Mouse (Mus musculus): ENCODE measurements around the gene Serinc4. TPM values are rescaled to one million over a fixed set of nuclear protein-coding genes. Genes with fewer than 3 reads are reported as not detected.

Serinc4 gene
- polyA plus RNA-seq (2015; fragmentation: Nextera tagmentation; extraction: Ambion mirVana) = 0.07 and 0.30 TPM in 2 replicates

DNA sequence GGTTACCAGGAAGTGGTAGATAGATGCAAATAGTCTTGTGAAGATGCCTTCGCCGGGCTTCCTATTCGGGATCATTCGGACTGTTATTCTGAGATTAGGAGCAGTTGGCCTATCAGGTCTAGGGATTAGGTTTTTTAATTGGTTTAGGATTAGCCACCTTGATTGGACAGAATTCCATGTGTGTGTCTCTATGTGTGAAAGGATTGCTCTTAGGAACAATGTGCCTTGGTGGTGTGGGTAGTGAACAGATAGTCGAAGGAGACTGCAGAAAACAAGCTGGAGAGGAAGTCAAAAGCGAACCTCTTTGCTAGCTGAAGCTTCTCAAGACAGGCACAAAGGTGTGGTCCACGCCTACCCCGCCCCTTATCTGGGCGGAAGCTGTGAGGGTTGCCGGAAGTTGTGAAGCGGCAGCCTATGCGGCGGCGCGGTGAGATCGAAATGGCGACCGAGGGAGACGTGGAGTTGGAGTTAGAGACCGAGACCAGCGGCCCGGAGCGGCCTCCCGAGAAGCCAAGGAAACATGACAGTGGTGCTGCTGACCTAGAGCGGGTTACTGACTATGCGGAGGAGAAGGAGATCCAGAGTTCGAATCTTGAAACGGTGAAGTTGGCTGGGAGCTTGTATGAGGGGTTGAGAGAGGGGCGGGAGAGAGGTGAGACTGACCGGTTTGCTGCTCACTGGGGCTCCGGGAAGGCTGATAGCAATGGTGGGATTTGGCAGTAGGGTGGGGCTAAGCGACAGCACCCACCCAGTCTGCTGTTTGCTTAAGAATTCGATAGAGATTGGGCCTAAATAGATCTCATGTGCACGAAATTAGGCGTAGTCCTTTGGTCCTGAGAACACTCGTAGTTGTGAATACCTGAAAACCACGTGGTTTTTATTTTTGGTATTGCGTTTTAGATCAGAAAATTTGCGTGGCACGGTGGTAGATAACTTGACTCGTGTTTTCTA lies at the start of gene Serinc4:
Gene Serinc4, minus strand, starts transcription at position 90 of the 951 bp plus-strand sequence.

DNA sequence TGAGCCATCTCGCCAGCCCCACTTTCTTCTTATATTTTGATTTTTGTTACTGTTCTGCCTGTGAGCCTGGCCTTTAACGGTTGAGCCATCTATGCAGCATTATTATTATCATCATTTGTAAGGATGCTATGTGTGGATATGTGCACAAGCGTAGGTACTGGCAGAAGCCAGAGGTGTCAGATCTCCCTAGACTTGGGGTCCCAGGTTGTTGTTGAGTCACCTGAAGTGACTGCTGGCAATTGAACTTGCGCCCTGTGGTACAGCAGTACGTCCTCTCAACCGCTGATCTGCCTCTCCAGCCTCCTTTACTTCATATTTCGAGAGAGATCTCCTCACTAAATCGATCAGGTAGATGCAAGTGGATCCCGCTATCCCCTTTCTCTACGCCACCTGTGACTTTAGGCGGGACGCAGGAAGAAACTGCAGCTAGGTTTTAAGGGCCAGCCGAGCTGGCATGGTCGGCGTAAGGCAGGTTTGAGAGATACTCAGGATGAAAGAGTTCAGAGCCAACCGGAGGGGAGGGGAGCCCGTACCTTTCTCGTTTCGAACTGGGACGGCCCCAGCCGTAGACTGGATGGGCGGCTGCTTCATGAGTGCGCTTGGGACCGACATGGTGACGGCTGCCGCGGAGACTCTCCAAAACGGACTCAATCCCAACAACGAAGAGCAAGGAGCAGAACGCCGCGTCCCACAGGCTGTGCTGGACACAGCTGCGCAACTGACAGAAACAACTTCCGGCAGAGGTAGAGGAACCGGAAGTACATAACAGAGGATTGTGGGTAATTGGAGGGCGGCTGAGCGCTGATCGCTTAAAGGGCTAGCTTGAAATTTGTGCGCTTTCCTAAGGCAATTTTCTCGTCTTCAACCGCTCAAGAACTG lies 17.0 kb upstream of the Serinc4 start, which contains the start of gene Mfap1b:
Gene Mfap1b, minus strand, starts transcription at position 767 of the 879 bp plus-strand sequence.

DNA sequence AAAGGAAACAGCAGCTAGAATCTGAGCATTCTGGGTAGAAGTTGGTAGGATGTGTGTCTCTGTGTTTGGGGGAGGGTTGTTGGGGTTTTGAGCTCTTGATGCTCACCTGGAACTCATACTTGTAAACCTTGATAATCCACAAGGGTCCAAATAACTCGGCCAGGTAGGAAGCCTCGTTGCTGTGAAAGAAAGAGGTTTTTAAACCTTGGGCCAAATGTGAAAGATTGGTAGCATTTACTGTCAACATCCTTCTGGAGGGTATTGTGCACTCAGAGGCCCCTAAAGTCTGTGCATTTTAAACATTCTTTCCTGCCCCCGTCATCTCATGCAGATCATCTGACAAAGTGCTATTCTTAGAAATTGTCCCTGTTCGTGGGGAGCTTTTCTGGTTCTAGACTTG lies 3.6 kb downstream of the Serinc4 start, which contains the start of gene Hypk:
Gene Hypk, plus strand, starts transcription at position 301 of the 400 bp plus-strand sequence.

DNA sequence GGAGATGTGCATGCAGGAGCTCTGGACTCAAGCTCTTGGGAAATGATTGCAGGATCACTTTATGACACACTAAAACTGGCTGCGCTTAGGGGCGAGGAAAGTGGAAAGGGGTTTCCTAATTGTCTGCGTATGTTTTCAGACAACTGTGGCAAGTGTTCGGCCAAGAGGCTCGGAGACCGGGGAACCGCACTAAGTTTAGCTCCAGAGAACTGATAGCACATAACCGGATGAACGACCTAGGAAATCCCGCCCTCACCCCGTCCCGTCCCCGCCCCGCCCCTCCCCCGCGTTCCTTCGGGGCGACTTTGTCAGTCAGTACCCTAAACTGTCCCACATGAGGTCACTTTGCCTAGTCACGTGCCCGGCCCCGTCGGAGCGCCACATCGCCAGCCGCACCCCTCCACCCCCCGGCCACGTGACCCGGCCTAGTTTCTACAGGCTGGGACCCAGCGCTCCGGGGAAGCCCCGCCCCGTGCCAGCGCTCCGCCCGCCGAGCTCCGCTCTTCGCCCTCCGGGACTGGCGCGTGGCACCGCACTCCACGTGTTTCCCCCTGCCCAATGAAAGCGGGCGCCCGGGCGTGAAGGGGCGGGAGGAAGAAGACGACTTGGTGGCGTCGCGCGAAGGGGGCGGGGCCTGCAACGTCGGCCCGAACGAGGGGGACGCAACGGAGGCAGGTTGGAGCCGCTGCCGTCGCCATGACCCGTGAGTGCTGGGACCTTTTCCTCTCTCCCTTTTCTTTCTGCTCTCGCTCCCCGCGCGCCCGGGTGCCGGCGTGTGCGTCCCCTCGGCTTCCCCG lies 7.6 kb downstream of the Serinc4 start, which contains the start of gene Serf2:
Gene Serf2, plus strand, starts transcription at position 457 of the 797 bp plus-strand sequence.

DNA sequence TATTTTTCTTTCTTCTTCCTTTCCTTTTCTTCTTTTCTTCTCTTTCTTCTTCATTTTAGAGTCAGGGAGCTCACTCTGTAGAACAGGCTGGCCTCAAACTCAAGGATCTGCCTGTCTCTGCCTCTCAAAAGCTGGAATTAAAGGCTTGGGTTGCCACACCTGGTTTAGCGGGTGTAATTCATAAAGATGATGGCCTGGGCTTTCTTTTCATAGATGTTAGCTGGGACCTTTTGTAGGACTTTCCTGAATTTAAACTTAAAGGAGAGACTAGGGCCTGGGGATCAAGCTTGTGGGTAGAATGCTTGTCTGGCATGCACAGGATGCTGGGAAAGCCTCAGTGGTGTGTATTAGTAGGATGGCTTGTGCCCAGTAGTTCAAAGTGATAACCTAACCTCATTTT lies 12.4 kb downstream of the Serinc4 start, which contains the start of gene Ell3:
Gene Ell3, minus strand, starts transcription at position 101 of the 400 bp plus-strand sequence.

DNA sequence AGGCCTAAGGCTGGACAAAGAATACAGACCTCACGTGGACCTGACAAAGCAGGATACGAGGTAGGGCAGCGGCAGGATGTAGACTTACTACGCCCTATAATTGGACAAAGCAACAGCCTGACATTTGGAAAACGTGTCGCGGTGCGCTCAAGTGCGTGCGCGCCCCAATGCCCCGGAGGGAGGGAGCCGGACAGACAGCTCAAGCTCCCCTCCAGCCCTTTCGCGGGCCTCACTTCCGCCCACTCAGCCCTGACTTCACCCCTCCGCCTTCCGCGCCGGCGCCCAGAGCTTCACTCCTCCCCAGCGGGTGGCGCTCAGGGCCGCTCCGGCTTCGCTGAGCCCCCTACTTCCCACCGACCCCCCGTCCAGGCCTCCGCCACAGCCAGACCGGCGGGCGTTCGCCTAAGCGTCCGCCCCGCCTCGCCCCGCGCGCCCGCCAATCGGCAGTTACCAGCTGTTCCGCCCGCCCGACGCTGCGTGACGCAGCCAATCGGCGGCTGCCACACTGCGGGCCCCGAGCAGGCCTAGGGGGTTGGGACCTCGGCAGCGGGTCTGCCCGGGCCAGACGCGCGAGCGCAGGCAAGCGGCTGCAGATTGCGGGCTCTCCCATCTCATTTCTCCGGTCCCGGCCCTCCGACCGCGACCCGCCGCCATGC lies 43.1 kb downstream of the Serinc4 start, which contains the start of the genes Pdia3 and Catsper2:
Gene Pdia3, plus strand, starts transcription at position 389 of the 656 bp plus-strand sequence.
Gene Catsper2, minus strand, starts transcription at position 406 of the 656 bp plus-strand sequence.

Other genes with a start within 250 kb of the Serinc4 start
- 12.4 and 13.9 TPM in 2 replicates for gene Trp53bp1, start 185.4 kb downstream of the Serinc4 start, polyA plus RNA-seq (2015; fragmentation: Nextera tagmentation; extraction: Ambion mirVana)
- gene Map1a, start 167.2 kb downstream of the Serinc4 start, polyA plus RNA-seq (2015; fragmentation: Nextera tagmentation; extraction: Ambion mirVana) = 0.54 and 0.80 TPM in 2 replicates
- 6.2 and 7.5 TPM in 2 replicates for gene Ppip5k1, start 101.4 kb downstream of the Serinc4 start, polyA plus RNA-seq (2015; fragmentation: Nextera tagmentation; extraction: Ambion mirVana)
- gene Ckmt1, start 99.1 kb downstream of the Serinc4 start, polyA plus RNA-seq (2015; fragmentation: Nextera tagmentation; extraction: Ambion mirVana) = 1.1 and 2.1 TPM in 2 replicates
- not detected in 2 replicates for gene Strc, start 69.6 kb downstream of the Serinc4 start, polyA plus RNA-seq (2015; fragmentation: Nextera tagmentation; extraction: Ambion mirVana)
- 201 and 225 TPM in 2 replicates for gene Pdia3, start 43.0 kb downstream of the Serinc4 start, polyA plus RNA-seq (2015; fragmentation: Nextera tagmentation; extraction: Ambion mirVana)
- gene Catsper2, start 43.0 kb downstream of the Serinc4 start, polyA plus RNA-seq (2015; fragmentation: Nextera tagmentation; extraction: Ambion mirVana) = 2.1 and 2.4 TPM in 2 replicates
- 0.73 and 0.87 TPM in 2 replicates for gene Ell3, start 12.5 kb downstream of the Serinc4 start, polyA plus RNA-seq (2015; fragmentation: Nextera tagmentation; extraction: Ambion mirVana)
- 327 and 346 TPM in 2 replicates for gene Serf2, start 7.6 kb downstream of the Serinc4 start, polyA plus RNA-seq (2015; fragmentation: Nextera tagmentation; extraction: Ambion mirVana)
- 91.7 and 112 TPM in 2 replicates for gene Hypk, start 3.5 kb downstream of the Serinc4 start, polyA plus RNA-seq (2015; fragmentation: Nextera tagmentation; extraction: Ambion mirVana)
- gene Mfap1b, start 17.3 kb upstream of the Serinc4 start, polyA plus RNA-seq (2015; fragmentation: Nextera tagmentation; extraction: Ambion mirVana) = 29.8 and 32.3 TPM in 2 replicates
- gene Mfap1a, start 49.9 kb upstream of the Serinc4 start, polyA plus RNA-seq (2015; fragmentation: Nextera tagmentation; extraction: Ambion mirVana) = 19.5 and 19.6 TPM in 2 replicates
- 14.6 and 15.3 TPM in 2 replicates for gene Wdr76, start 49.9 kb upstream of the Serinc4 start, polyA plus RNA-seq (2015; fragmentation: Nextera tagmentation; extraction: Ambion mirVana)